Mouse (Mus musculus): ENCODE data around the gene Astn1. TPM values are rescaled to one million over a fixed set of nuclear protein-coding genes. Genes with fewer than 3 reads are reported as not detected.

The Astn1 gene
- 0.28 TPM for polyA plus RNA-seq (2014; fragmentation: Illumina TruSeq; extraction: RNeasy Lipid Tissue Mini Kit (QIAGEN cat#74804); ENCODE audit: low read depth, low replicate concordance)

GRCm38 (mm10) chr1:158361964-158362291 is at the start of gene Astn1:
Astn1 (plus strand) TSS chr1:158362273.

GRCm38 (mm10) chr1:158356051-158356461 is 6.0 kb upstream of the Astn1 start, which contains the start of gene Brinp2:
Brinp2 (minus strand) TSS chr1:158356326.

Other genes with a start within 250 kb of the Astn1 start
- not detected for gene Brinp2, start 5.9 kb upstream of the Astn1 start, polyA plus RNA-seq (2014; fragmentation: Illumina TruSeq; extraction: RNeasy Lipid Tissue Mini Kit (QIAGEN cat#74804); ENCODE audit: low read depth, low replicate concordance)